Mouse (Mus musculus): ENCODE data around the gene Myrip.

DNA sequence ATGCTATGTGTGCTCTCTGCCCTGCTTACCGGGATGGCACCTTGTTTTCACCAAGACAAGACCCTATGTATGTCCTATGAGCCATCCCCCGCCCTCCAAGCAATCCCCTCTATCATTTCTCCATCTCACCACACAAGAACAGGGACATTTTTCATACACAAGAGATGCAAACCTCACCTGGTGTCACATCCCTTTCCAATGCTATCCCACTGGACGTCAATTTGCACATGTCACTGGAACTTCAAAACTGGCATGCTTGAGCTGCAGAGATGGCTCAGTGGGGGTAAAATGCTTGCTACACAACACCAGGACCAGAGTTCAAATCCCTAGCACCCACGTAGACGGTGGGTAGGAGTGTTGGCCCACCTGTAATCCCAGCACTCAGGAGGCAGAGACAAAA is 196.7 kb downstream of the Myrip start:
- TF ChIP-seq GATA1 (IDR thresholded peaks at IDR 0.05; ENCODE audit: borderline replicate concordance, low read length) (no peak), FLI1 (IDR thresholded peaks at IDR 0.05; ENCODE audit: low read length) (no peak)
